Mouse (Mus musculus) c-Kit-positive CD71-positive TER-119-positive erythroid progenitor cells, embryonic 14.5 days (primary cell): ENCODE results near the gene Rtn4.
"Not testable (repeated sequence)": the region's sequence is repeated elsewhere in the genome, so short reads cannot be mapped to it uniquely, and the experiment has no call there.

Source experiments
- DNase-seq: peaks from one replicate; pipeline ENCODE4 v3.0.0-alpha.2; 2013; ENCODE audit warnings: low spot score

Gene Rtn4

GRCm38 (mm10) chr11:29692683-29693272, at the start of gene Rtn4:
Gene Rtn4 (plus strand): TSS chr11:29692947.
- DNase-seq: peak; percentile 96

DNA sequence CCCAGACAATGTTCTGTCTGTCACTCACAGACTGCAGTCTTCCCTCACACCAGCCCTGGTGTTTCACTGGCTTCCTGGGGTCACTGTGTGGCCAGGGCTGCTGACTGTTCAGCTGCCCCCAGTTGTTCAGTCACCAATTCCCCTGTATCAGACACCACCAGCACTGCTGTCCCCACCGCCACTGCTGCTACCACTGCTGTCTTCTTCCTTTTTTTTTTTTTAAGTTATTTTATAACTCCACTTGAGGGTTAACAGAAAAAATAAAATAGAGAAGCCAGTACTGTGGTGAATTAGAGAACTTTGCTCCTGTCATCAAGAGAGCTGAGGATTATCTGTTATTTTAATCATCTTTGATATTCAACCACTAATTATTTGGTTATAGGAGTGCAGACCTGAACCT, 48.3 kb upstream of the Rtn4 start:
- DNase-seq: no peak

- DNase-seq: peak; percentile 27
Observed at GRCm38 (mm10) chr11:29645411-29646066, 47.2 kb upstream of the Rtn4 start.

GRCm38 (mm10) chr11:29647568-29648319, 45.0 kb upstream of the Rtn4 start:
- DNase-seq: no peak

DNA sequence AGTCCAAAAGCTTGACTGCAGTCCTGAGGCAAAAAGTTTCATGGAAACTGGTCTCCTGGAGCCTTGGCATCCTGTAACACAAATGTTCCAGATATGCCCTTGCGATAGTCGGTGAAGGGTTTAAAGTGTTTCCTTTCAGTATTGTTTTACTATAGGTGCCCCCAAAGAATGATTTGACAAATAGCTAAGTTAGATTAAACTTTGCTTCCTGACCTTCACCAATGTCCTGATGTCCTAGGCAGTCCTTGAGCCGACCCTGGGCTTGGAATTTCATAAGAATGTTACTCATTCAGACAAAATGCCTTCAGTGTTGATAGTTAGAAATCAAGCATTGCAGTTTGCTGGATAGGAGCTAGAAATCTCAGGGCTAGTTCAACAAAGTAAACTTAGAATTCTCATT, 37.4 kb upstream of the Rtn4 start:
- not testable (repeated sequence) for DNase-seq

- peak; percentile 23 for DNase-seq
Observed at GRCm38 (mm10) chr11:29660740-29661139, 32.0 kb upstream of the Rtn4 start.

DNA sequence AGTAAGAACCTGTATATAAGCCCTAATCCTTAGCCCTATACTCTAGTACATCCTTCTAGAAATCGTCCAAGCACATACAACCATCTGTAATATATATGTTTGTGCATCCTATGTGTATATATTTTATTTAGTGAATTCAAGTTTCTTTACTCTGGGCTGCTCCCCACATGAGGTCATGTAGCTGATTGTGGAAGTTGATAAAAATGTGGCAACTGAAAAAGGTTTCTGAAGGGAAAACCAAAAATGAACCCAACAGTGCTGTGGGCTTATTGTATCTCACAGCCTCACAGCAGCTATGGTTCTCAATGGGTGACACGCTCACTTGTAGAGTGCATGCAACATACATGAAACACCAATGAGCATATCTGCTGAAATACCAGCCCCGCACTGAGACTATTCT, 25.1 kb upstream of the Rtn4 start:
- DNase-seq: no peak

DNA sequence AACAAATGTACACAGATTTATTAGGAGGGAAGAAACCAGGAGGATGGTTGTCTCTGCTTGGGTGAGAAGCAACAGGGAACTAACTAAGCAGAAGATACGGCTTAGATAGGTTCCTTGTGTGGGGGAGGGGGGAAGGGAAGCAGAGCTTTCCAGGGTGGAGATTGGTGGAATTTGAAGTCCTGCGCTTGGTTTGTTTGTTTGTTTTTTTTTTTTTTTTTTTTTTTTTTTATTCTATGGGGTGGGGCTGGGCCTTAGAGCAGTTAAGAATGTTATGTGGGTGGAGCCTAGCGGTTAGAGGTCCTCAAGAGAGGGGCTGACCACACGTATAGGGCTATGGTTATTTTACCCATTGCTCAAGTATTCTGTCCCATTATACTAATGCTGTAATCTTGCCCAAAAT, 23.0 kb upstream of the Rtn4 start:
- DNase-seq: no peak

- no peak for DNase-seq
Observed at GRCm38 (mm10) chr11:29673359-29673758, 19.4 kb upstream of the Rtn4 start.

DNA sequence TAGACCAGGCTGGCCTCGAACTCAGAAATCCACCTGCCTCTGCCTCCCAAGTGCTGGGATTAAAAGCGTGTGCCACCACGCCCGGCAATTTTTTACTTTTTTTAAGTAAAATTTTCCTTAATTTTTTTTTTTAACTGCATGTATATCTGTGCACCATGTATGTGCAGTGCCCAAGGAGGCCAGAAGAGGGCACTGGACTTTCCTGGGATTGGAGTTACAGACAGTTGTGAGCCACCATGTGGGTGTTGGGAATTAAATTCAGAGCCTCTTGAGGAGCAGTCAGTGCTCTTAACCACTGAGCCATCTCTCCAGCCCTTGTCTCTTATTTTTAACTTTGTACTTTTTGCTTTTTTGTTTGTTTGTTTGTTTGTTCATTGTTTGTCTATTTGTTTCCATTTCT, 16.0 kb upstream of the Rtn4 start:
- no peak for DNase-seq

- no peak for DNase-seq
Observed at GRCm38 (mm10) chr11:29679942-29680341, 12.8 kb upstream of the Rtn4 start.

GRCm38 (mm10) chr11:29680771-29681170, 12.0 kb upstream of the Rtn4 start:
- no peak for DNase-seq

DNA sequence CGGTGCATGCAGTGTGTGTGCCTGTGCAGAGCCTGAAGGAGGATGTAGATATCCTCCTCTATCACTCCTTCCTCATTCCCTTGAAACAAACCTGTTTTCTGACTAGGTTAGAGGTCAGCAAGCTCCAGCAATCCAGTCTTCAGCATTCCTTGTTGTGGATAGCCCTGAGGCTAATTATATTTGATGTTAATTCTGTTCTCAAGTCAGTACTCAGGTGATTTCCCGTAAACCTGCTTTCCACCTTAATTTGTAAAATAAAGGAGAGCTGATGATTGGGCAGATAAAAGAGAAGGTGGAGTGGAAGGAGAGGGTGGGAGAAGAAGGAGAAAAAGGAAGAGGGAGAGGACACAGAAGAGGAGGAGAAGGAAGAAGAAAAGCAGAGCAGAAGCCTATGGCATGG, 8.5 kb upstream of the Rtn4 start:
- no peak for DNase-seq

- DNase-seq: no peak
Observed at GRCm38 (mm10) chr11:29686176-29686575, 6.6 kb upstream of the Rtn4 start.

- no peak for DNase-seq
Observed at GRCm38 (mm10) chr11:29691556-29691955, 1.2 kb upstream of the Rtn4 start.

GRCm38 (mm10) chr11:29692111-29692682, 550 bp upstream of the Rtn4 start:
- no peak for DNase-seq

DNA sequence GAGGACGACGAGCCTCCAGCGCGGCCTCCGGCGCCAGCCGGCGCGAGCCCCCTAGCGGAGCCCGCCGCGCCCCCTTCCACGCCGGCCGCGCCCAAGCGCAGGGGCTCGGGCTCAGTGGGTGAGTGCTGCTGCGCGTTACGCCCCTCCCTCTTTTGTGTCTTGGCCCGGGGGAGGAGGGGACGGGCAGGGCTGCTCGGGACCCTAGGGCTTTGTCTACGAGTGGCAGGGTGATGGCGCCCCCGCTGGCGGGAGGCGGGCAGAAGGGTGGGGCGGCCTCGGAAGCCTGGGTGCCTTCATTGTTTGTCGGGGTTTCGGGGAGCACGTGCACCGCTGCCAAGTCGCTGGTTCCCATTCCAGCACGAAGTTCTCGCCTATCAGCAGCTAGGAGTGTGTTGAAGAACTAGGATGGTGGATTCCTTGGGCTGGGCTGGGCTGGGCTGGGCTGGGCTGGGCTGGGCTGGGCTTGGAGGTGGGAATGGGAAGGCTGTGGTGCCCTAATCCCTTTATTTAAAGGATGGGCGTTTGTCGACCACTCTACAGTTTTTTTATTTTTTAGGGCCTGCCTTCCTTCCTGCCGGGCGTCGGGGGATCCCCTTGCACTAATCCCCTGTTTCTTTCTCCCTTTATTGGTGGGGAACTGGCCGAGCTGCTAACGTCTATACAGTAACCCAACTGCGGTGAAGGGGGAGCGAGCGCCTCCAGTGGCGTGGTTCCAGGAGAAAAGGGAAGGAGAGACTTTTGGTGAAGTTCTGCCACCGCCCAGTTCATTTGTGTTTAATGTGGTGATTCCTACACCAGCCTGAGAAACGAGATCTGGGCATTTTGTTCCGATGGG, 1.0 kb downstream of the Rtn4 start:
- peak; percentile 80 for DNase-seq

DNA sequence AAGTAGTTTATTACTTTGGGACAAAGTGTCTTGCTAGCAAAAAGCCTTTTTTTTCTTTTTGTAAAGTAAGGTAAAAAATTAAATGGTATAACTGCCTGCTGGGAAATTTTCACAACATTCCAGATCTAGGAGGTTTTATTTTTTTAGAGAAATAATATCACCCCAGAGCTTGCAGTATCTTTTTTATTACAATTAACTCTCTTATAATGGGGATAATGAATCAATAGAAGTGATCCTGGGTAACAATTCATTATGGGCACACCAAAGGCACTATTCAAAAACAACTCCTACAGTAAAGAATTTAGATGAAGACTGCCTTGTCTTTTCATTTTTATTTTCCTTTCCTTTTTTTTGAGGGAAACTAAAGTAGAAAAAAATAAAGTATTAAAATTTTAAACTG, 2.0 kb downstream of the Rtn4 start:
- no peak for DNase-seq

DNA sequence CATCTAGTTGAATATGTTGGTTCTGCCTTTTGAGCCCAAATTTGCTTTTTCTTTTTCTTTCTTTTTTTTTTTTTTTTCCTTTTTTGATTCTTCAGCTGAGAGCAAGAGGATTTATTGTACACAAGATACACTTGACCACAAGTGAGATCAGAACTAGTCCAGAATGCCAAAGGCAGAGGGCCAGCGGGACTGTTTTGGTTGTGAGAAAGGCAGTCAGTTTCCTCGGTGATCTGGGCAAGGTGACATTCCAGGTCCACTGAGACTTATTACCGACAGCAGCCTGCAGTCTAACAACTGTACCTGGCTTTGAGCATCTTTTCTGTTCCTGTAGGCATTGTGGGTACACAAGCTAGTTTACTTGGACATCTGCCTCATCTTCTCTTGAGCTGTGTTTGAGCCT, 10.0 kb downstream of the Rtn4 start:
- DNase-seq: no peak

DNA sequence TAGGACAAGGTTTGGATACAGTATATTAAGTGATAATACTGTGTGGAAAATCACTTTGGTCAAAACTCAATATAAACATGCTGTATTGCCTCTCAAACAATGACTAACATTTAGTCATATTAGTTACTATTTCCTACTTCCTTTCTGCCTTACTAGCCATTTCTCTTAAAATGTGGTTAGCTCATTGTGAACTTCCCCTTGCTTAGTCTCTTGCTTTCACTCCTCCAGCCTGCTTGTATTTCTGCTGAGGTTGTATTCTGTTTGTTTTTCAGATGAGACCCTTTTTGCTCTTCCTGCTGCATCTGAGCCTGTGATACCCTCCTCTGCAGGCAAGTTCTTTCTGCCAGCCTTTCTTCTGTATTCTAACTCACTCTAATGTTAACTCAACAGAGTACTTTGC, 12.5 kb downstream of the Rtn4 start:
- no peak for DNase-seq

- DNase-seq: no peak
Observed at GRCm38 (mm10) chr11:29706845-29707244, 14.1 kb downstream of the Rtn4 start.

- DNase-seq: no peak
Observed at GRCm38 (mm10) chr11:29709512-29709911, 16.8 kb downstream of the Rtn4 start.
